Mouse (Mus musculus): ENCODE data around the gene Slit1. TPM values are rescaled to one million over a fixed set of nuclear protein-coding genes. Genes with fewer than 3 reads are reported as not detected.

Slit1 gene
- polyA plus RNA-seq (2021; fragmentation: Nextera tagmentation), result 40.5 and 40.9 TPM in 2 replicates
- long read RNA-seq, experiment 1, partial matches to known transcripts, result 31 of 35 reads
- long read RNA-seq, experiment 1, other reads (novel, unspliced or antisense), result 4 of 35 reads
- long read RNA-seq, experiment 2, partial matches to known transcripts, result 57 of 83 reads
- long read RNA-seq, experiment 2, other reads (novel, unspliced or antisense), result 26 of 83 reads

DNA sequence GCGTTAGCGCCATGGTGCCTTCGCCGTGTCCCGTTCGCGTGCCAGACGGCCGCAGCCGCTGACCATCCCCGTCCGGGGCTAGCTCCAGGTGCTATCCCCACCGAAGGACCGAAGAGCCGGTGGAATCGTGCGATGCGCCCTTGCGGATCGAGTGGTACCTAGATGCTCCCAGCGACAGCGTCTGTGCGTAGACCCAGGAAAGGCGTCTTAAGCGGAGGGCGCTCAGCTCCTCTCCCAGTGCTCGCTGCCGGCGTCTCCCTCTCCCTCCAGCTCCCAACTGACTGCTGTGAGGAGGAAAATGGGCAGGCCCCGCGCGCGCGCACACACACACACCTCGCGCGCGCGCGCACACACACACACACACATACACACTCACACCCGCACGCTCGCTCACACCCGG is at the start of gene Slit1:
Gene Slit1, minus strand, starts transcription at position 270 of the 400 bp plus-strand sequence.

DNA sequence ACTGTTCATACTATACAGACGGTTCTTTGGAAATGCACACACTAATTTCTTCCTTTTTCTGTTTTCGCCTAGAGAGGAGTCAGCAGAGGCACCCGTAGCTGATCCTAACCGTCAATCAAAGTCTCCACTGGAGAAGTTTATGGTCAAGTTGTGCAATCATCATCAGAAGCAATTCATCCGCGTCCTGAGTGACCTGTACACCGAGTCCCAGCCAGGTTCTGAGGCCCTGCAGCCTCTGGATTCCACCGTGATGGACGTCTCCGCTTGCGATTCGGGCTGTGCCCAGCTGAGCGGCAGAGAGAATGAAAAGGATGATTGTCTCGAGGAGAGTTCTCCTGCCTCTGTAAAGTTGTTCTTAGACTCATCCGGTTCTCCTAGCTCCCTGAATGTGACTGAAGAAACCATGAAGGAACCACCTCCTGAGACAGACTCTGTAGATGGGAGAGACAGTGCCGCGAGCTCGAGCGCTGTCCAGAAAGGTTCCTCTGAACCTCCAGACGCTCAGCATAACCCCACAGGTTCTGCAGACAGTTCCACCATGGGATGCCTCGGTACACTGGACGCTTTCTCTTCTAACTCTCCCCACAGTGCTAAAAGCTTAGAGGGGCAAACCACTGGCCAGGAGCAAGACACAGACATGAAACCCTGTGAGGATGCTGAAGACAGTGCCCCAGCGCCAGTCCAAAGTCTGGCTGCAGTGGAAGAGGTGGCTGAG is 161.6 kb downstream of the Slit1 start, which contains the start of gene Gm340:
Gene Gm340, plus strand, starts transcription at position 665 of the 715 bp plus-strand sequence.

Small RNAs within 50 kb of the gene (microRNA-seq; reads per million reads assigned to microRNA genes)
- gene Mir8091, result not detected

Other genes starting within 250 kb of the Slit1 start
- gene Gm340, start 161.3 kb downstream of the Slit1 start, polyA plus RNA-seq (2021; fragmentation: Nextera tagmentation), result 0.60 and 0.82 TPM in 2 replicates
- 0.52 and 0.65 TPM in 2 replicates for gene Arhgap19, start 58.4 kb upstream of the Slit1 start, polyA plus RNA-seq (2021; fragmentation: Nextera tagmentation)
- 51.4 and 67.2 TPM in 2 replicates for gene Frat1, start 86.3 kb upstream of the Slit1 start, polyA plus RNA-seq (2021; fragmentation: Nextera tagmentation)
- 0.55 and 0.67 TPM in 2 replicates for gene Frat2, start 104.5 kb upstream of the Slit1 start, polyA plus RNA-seq (2021; fragmentation: Nextera tagmentation)
- 12.1 and 13.1 TPM in 2 replicates for gene Rrp12, start 152.5 kb upstream of the Slit1 start, polyA plus RNA-seq (2021; fragmentation: Nextera tagmentation)
- 781 and 829 TPM in 2 replicates for gene Pgam1, start 168.3 kb upstream of the Slit1 start, polyA plus RNA-seq (2021; fragmentation: Nextera tagmentation)
- 53.5 and 54.9 TPM in 2 replicates for gene Exosc1, start 189.8 kb upstream of the Slit1 start, polyA plus RNA-seq (2021; fragmentation: Nextera tagmentation)
- gene Zdhhc16, start 189.8 kb upstream of the Slit1 start, polyA plus RNA-seq (2021; fragmentation: Nextera tagmentation), result 30.0 and 30.7 TPM in 2 replicates
- 8.5 and 8.8 TPM in 2 replicates for gene Mms19, start 237.5 kb upstream of the Slit1 start, polyA plus RNA-seq (2021; fragmentation: Nextera tagmentation)
- 3.5 and 4.2 TPM in 2 replicates for gene Ubtd1, start 238.1 kb upstream of the Slit1 start, polyA plus RNA-seq (2021; fragmentation: Nextera tagmentation)